Mouse (Mus musculus) cortical plate, adult 2 months (tissue): ENCODE results near the gene Ier2. TPM values are rescaled to one million over a fixed set of nuclear protein-coding genes. Genes with fewer than 3 reads are reported as not detected.
A peak's percentile ranks its signal among the peaks of the same experiment; 100 is the strongest.

Experiments
- H3K27ac ChIP-seq: fragments of 200-500 bp; 2 replicates; pipeline ENCODE4 v1.5.1; 2012; ENCODE audit warnings: low read length, control low read depth, inconsistent platforms; ENCODE audit not compliant: insufficient read depth
- H3K4me1 ChIP-seq: fragments of 200-500 bp; 2 replicates; pipeline ENCODE4 v1.6.1; 2011; ENCODE audit warnings: low read length; ENCODE audit not compliant: control insufficient read depth, insufficient read depth
- H3K4me3 ChIP-seq: fragments of 200-500 bp; 2 replicates; pipeline ENCODE4 v1.5.1; 2011; ENCODE audit warnings: mild to moderate bottlenecking, low read length, control low read depth; ENCODE audit not compliant: insufficient read depth
- CTCF ChIP-seq: fragments of 200-500 bp; IDR thresholded peaks from 2 replicates; pipeline ENCODE4 v1.5.1; 2011; ENCODE audit warnings: mild to moderate bottlenecking, control low read depth, low read length; ENCODE audit not compliant: insufficient read depth; ENCODE audit errors: extremely low read depth
- POLR2A ChIP-seq: fragments of 200-500 bp; IDR thresholded peaks from 2 replicates; pipeline ENCODE4 v1.6.1; 2011; ENCODE audit warnings: mild to moderate bottlenecking, low read length, control low read depth; ENCODE audit not compliant: insufficient read depth; ENCODE audit errors: extremely low read depth
- polyA plus RNA-seq: library from polyadenylated mRNA; depleted of rRNA; stranded (reverse); fragments of >200 nt; gene quantifications from 2 replicates; pipeline ENCODE4 v1.2.3, GENCODE M21; 2012; rRNA removed

The Ier2 gene
- 9.6 and 13.4 TPM in 2 replicates for polyA plus RNA-seq

DNA sequence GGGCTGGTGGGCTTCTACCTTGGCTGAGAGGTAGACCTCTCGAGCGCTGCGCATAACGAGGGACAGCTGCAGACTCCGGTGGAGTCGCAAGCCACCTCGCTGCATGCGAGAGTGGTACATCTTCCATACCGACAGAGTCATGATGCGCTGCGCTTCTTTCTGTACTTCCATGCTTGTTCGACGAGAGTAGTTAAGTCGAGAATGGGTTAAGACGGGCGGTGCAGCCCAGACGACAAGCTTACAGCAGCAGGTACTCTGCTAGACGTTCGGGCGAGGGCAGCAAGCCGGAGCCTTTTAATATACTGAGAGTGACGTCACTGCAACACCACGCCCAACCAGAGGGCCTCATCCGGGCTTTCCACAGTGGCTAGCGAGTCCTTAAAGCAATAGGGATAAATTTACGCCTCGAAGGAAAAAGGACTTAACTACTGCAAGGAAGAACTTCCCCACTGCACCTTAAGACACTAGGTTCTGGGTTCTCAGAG is at the start of gene Ier2:
Gene Ier2 (minus strand): TSS at position 272 of the 485 bp plus-strand sequence.
- Histone ChIP-seq H3K27ac (peak within 1 kb of the TSS; percentile 57), H3K4me1 (0 out of 2 replicates have a peak, but pooled peaks cover 2% of the 10 kb centered on the region), H3K4me3 (peak within 1 kb of the TSS; percentile 70)
- TF ChIP-seq CTCF (no peak), POLR2A (peak; percentile 100)

DNA sequence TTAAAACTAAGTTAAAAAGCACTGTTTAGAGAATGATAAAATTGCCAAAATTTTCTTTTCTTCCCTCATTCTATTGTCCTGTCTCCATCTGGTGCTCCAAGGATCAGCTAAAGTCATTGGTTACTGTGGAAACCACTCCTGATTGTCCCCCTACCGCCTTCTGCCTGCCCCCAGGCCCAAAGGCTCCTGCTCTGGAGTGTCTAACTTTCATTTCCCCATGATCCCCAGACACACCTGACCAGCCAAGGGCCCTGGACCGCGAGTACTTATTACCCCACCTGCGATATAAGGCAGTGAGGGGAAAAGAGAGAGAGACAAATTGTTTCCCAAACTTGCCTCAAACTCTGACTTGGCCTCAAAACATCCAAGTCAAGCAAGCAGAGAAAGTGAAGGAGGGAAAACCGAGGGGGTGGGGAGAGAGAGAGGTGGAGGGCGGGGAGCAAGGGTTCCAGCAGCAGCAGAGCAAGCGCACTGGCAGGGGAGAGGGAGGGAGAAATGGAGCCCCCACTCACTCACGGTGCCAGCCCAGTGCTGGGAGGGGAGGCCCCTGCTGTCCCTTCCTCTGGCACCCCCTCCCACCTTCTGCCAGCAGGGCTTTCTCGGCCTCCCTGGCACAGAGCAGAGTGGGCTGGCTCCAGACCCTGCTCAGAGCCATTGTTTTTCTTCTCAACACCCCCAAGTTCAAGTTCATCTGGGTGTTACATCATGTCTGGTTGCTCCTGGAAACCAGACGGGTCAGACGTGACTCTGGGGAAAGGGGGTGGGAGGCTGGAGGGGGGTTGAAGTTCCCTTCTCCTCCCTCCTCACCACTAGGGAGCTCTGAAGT is 49.5 kb upstream of the Ier2 start:
- no peak overlapping the region for H3K4me3 ChIP-seq
- no peak for TF ChIP-seq CTCF
- no peak for TF ChIP-seq POLR2A
- 0 out of 2 replicates have a peak overlapping the region, but pooled peaks have one; percentile 22 for H3K27ac ChIP-seq
- H3K4me1 ChIP-seq: peaks cover 7% of the 10 kb centered on the region; the same call in 1 of the 2 replicates

DNA sequence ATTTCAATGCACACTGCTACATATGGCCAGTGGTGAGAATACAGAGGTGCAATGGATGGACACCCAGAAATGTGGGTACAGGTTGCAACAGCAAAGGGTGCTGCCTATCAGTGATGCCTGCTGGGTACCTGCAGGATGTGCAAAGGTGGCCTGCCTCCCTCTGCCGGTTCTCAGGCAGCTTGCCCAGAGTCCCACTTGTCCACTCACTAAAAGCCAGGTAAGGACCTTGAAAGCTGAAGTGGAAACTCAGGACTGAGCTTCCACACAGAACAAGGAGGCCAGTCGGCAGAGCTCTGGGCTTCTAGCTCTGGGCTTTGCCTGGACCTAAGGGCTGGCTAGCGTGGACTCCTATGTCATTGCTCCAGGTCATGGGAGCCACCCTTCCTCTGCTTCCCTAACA is 48.7 kb upstream of the Ier2 start:
- Histone ChIP-seq H3K27ac (no peak overlapping the region), H3K4me1 (peaks cover 7% of the 10 kb centered on the region; the same call in 1 of the 2 replicates), H3K4me3 (no peak overlapping the region)
- TF ChIP-seq POLR2A: no peak
- TF ChIP-seq CTCF: no peak

DNA sequence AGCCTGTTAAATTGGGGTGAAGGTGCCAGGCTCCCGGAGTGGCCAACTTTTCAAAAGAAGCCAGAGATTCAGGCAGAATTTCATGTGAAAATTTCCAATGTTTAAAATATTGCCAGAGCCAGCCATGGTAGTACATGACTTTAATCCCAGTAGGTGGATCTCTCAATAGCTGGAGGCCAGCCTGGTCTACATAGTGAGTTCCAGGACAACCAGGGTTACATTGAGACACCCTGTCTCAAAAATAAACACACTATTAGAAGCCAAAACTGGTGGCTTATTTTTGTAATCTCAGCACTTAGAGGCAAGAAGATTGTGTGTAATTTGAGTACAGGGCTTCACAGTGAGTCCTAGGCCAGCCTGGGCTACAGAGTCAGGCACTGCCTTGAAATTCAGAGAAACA is 47.3 kb upstream of the Ier2 start:
- no peak overlapping the region; the same call in 1 of the 2 replicates for H3K27ac ChIP-seq
- no peak overlapping the region for H3K4me3 ChIP-seq
- no peak for TF ChIP-seq CTCF
- no peak for TF ChIP-seq POLR2A
- H3K4me1 ChIP-seq: peaks cover 7% of the 10 kb centered on the region; the same call in 1 of the 2 replicates

DNA sequence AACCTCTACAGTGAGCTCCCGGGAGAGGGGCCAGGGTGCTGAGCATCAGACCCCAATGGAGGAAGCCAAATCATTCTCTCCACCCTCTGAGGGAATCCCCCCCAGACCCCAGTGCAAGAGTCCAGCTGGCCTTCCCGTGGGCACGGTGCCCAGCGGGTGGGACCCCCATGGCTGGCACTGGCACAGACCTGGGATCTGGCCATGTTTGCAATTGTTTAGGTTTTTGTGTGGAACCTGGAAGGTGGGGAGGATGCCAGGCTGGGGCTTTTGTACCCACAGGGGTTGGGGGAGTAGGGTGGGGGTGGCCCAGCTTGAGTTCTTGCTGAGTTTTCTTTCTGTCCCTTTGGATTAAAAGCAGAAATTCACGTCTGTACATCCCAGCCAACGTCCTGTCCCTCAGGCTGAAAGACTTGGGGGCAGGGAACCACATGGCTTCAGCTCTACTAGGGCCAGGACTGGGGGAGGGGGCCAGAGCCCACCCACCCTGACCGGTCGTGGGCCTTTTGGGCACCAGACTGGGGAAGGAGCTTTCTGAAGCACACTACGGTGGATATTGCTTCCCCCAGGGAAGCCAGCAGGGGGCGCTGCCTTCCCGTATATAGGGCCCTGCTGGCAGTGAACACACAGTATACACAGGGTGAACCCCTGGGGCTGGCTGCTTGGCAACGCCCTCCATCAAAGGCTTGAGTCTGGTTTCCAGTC is 46.3 kb upstream of the Ier2 start:
- TF ChIP-seq POLR2A (no peak), CTCF (peak; percentile 83)
- H3K27ac ChIP-seq: no peak overlapping the region
- no peak overlapping the region for H3K4me3 ChIP-seq
- peaks cover 7% of the 10 kb centered on the region; the same call in 1 of the 2 replicates for H3K4me1 ChIP-seq

DNA sequence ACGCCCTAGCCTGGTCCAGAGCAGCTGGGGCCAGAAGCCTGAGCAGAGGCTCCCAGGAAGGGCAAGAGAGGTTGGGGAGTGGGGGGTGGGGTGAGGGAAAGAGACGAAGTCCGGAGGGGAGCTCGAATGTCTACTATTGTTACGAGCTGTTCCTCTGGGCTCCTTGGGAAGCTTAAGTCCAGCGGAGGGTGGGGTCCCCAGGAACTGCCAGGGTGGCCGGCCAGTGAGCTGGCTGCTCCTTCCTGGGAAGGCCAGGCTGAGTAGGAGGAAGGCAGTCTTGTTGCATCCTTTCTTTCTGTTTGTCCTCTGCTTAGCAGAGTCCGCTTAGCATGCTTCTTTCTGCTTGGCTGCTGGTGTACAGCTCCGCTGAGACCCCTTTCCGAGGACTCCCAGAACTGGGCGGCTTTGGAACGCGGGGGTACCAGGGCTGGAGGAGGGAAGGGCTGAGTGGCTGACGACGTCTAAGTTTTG is 45.5 kb upstream of the Ier2 start:
- H3K4me1 ChIP-seq: peaks cover 7% of the 10 kb centered on the region; the same call in 1 of the 2 replicates
- H3K4me3 ChIP-seq: no peak overlapping the region
- H3K27ac ChIP-seq: no peak overlapping the region; the same call in 1 of the 2 replicates
- TF ChIP-seq POLR2A (no peak), CTCF (no peak)

DNA sequence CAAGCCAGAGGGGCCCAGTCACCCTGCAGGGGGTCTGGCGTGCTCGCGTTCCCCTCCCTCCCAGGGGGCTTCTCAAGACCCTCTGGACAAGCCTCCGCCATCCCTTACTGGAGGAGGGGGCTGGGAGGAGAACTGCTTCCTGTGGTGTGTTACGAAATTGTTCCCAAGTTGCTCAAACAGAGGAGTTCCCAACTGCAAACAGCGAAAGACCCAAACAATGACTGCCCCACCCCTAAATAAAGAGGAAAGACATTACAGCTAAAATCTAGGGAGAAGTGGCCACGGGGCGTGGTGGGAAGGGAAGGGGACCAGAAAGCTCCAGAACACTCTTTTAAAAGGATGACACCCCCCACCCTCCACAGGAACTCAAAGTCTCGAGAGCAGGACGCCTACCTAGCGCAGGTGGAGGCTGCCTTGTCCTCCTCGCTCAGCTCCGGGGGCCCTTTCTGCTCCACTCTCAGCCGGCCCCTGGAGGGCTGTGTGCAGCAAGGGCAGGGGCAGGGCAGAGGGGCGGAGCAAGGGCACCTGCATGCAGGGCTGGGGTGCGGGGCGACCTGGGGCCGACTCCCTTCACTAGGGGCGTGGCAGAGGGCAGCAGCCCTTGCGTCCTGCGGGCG is 44.7 kb upstream of the Ier2 start:
- H3K27ac ChIP-seq: peak overlapping the region; percentile 83
- peak overlapping the region; percentile 14; the same call in 1 of the 2 replicates for H3K4me3 ChIP-seq

DNA sequence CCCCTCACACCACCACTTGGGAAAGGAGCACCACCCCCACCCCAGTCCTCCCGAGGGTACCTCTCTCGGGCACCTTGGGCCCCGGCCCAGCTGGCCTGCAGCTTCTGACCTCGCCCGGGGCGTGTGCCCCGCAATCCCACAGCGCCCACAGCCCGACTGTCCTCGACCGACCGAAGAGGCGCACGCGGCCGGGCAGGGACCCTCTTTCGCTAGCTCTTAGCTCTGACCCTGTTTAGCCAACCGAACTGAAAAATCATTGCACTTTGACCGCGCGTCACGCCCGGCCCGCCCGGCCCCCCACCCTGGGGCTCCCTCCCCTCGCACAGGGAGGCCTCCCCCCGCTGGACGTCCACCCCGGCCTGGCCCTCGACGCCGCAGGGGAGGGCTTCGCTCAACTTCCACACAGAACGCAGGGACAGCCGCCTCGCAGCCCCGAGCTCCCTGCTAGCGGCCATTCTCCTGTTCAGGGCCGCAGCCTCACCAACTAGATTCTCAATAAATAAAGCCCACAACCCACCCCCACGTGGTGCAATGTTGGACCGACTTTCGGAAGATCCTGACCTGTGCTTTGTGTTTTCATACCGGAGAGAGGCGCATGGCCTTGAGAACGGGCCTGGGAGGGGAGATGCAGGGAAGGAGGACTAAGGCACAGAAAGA is 44.1 kb upstream of the Ier2 start:
- peaks cover 5% of the 10 kb centered on the region; the same call in 1 of the 2 replicates for H3K4me1 ChIP-seq
- peak overlapping the region; percentile 83 for H3K27ac ChIP-seq
- no peak for TF ChIP-seq POLR2A
- no peak for TF ChIP-seq CTCF
- peak overlapping the region; percentile 14; the same call in 1 of the 2 replicates for H3K4me3 ChIP-seq

More for the DNA sequence above, 44.7 kb upstream of the Ier2 start:
- no peak for TF ChIP-seq CTCF
- no peak for TF ChIP-seq POLR2A
- H3K4me1 ChIP-seq: peaks cover 5% of the 10 kb centered on the region; the same call in 1 of the 2 replicates
